Mouse (Mus musculus): ENCODE results near the gene Lipm.

Gene Lipm

GRCm38 (mm10) chr19:34100633-34101032 is at the start of gene Lipm:
TSS of gene Lipm (plus strand) at chr19:34100933.
- DNase-seq = no peak

DNA sequence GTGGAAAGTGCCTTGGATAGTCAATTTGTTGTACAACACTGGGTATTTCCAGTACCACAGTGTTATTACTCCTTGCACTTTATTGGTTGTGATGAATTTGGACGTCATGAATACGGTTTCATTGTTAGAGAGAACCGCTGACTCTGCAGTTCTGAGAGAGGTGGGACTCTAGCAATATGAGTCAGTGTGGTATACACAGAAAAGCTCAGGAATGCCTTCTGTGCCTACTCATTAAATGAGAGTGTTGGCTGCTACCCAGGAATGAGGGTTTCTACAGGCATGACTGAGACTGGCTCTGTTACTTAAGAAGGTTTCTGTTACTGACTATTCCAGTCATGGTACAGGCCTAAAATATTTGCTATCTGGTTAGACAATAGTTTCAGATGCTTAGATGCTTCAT is 49.2 kb upstream of the Lipm start:
- no peak for DNase-seq

DNA sequence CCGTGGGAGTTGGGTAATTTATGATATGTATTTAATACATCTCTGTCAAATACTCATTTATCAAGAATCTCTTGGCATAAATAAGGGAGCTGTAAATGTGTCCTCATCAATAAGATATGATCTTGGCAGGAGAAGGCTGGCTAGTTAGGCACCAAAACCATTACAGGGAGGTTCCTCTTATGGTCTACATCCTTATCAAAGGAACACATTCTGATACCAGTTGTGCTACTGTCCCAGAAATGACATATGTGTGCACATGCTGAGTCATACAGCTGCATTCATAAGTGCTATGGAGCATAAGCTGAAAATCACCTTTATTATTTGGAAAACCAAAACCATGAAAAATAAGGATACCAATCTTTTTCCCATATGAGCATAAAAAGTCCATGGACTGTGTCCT is 37.2 kb upstream of the Lipm start:
- DNase-seq = no peak

GRCm38 (mm10) chr19:34064059-34064458 is 36.7 kb upstream of the Lipm start:
- DNase-seq = no peak

- no peak for DNase-seq
Observed at GRCm38 (mm10) chr19:34066779-34067472, 33.8 kb upstream of the Lipm start, which contains the start of gene Lipn. TSS of gene Lipn (plus strand) at chr19:34067358.

DNA sequence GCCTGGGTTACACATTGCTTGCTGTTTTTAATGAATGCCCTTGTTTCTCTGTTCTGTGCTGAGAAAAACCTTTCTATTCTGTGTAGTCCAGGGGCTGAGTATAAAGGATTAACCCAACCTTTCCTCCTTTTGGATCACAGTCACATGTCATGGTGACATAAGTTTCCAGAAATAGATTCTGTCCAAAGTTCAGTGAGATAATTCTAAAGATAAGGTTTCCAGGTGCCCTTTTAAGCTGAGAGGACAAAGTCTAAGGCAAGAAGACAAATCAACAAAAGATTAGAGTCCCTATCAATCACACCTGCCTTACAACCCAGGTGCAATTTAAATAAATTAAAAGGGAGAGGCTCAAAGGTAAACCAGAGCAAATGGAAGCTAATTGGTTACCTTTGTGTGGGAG is 26.5 kb upstream of the Lipm start:
- DNase-seq = no peak

DNA sequence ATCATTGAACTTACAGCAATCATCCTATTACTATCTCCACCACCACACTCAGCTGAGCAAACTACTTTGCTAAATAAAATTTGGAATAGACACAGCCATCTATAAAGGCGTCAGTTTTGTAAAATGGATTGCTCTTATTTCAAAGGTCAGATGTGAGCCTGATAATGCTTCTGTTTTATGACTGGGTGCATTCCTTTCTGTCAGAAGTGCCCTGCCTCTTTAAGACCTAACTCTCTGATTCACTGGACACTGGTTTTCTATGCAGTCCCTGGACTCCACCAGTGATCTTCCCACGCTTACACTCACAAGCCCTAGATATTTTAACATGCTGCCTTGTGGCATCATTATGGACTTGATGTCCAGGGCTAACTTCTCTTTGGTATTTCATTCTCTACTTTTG is 22.6 kb upstream of the Lipm start:
- no peak for DNase-seq

GRCm38 (mm10) chr19:34089011-34089680 is 11.6 kb upstream of the Lipm start:
- DNase-seq = no peak

DNA sequence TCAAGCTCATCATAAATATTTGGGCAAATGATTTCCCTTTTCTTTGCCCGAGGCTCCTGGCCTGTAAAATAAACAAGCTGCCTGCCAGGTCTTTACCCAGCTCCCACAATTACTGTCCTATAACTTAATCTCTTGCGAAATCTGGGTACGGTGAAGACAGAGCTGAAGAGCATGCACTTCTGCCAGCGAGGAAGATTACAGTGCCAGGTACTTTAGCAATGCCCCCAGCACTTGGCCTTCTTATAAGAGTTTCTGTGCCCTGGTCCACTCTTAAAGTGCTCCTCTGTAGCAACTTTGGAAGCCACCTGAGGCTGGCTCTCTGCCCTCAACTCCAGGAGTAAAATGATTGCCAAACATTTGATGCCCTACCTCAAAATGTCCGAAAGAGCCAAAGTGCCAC is 5.4 kb upstream of the Lipm start:
- no peak for DNase-seq

GRCm38 (mm10) chr19:34096228-34096627 is 4.5 kb upstream of the Lipm start:
- no peak for DNase-seq

DNA sequence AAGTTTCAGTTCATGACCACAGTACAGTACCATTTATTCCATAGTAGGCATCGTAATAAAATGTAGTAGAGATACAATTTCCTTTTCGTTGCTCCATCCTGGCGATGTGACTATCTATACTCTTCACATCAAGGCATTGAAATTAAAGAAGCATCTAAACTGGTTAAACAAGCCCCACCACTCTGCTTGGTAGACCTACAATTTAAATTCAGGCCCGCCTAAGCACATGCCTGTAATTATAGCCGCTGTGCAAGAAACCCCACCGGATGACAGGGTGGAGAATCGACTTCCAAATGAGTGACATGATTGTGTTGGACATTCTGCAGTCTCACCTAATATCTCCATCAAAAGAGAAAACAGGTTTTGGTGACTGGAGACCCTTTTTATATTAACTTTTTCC is 1.2 kb downstream of the Lipm start:
- DNase-seq = no peak

DNA sequence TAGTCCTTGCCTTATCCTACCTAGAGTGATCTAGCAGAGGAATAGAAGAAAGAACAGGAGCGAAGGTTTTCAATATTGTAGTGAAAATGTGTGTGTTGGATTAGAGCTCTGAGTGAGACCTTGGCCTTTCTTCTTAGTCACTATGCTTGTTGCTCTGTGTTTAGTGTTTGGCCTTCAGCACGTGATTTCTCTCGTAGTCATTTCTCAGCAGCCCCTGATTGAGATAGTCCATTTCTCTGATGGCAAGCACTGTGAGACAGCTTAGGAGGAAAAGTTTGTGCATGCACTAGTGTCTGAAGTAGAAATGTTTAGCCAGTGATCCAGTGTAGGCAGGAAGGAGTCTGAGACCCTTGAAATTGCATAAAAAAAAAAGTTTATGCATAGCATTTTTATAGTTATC is 4.1 kb downstream of the Lipm start:
- DNase-seq = no peak

DNA sequence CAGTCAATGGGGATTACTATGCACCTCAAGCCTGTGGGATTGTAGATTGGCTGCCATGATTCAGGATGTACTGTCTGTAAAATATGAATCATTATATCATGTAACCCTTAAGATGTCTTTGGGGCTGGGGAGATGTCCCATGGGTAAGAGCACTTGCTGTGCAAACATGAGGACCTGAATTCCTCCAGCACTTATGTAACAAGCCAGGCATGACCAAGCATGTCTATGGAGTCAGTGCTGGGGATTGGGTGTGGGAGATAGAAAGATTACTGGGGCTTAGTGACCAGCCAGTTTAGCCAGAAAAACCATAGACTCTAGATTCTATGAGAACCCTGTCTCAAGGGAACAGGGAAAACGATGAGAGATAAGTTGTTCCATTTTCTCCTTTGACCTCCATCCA is 18.4 kb downstream of the Lipm start:
- no peak for DNase-seq

DNA sequence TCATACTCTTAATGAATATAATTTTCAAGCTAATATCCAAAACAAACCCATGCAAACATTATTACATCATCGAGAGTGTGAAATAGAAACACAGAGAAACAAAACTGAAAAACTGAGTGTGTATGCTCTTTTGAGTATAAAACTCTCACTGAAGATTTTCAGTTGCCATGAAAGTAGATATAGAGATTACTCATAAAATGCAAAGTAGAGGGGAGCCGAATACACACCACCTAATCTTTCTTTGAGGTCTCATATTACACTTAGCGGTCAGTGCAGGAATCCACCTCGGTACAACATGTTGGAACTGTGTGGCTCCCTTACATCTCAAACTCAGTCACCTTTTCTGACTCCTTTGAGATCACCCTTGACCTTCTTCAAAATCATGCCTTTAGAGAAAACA is 18.9 kb downstream of the Lipm start:
- DNase-seq = no peak

- DNase-seq = no peak
Observed at GRCm38 (mm10) chr19:34120107-34120731, 19.5 kb downstream of the Lipm start.

- DNase-seq = no peak
Observed at GRCm38 (mm10) chr19:34138720-34139430, 38.1 kb downstream of the Lipm start.

DNA sequence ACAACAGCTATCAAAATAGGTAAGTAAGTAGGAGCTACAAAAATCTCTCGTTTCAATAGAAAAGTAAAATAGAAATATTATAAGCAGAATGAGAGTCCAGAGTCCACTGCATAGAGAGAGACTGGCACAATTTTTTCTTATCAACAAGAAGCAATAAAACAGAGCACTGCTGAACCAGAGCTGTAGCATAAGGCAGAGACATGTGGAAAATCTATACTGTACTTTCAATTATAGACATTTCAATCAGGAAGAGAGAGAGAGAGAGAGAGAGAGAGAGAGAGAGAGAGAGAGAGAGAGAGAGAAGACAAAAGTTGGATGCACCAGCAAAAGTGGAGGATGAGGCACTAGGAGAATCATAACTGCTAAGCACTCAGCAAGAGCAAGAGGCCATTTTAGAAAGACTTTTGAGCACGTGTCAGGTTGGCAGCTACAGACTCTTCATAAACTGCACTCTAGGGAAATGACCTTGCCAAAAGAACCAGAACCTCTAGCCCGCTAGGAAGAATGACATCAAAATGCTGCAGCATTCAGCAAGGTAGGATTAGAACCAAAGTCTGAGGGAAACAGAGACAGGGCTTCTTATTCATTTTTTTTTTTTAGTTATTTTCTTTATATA is 38.8 kb downstream of the Lipm start:
- no peak for DNase-seq

DNA sequence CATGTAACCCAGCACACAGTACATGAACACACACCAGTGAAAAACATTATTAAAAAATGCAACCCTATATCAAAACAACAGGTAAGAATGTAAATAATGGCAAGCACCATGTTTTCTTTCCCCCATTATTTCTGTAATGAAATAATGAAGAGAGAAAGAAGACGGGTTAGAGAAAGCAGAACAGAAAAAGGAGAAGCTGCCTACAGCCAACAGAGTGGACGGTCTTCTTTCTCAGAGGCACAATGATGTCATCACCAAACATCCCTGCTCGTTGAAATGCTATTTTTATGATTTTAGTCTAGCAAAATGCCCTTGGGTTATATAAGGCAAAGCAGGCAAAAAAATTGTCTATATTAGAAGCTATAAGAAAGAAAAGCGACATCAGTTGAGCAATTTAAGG is 47.7 kb downstream of the Lipm start:
- no peak for DNase-seq

GRCm38 (mm10) chr19:34151909-34152308 is 51.2 kb downstream of the Lipm start:
- no peak for DNase-seq

GRCm38 (mm10) chr19:34153263-34154144 is 52.8 kb downstream of the Lipm start:
- no peak for DNase-seq

DNA sequence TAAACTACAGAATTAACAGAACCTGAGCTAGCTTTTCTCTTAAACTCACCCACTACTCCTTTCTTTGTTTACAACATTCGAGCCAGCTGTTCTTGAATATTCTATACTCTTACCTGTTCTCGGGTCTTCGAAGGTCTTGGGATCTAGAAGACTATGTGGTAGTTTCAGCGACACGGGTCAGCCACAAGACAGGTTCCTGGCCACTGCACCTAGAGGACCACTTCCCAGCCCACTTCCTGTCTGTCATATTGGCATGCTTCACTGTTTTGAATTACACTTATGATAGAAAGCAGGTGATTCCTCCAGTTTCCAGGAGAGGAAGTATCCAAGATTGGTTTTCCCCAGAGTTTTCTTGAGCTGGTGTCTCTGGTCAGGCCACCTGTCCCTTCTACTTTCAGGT is 62.0 kb downstream of the Lipm start:
- no peak for DNase-seq

DNA sequence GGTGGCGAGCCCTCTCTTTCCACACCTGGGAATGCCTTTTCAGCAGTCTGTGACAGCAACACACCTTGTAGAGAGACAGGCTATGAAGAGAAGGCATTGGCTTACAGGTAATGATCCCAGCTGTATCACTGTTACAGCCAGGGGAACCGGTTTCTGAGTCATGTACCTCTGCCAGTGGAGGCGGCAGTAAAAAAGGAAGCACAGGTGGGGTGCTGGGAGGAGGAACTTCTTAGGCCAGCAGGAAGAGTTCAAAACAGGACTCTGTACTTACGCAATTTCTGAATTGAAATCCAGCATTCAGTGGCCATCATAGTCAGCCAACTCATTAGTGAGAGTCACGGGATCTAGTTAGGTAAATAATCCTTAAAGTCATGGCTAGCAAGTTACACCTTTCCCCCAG is 65.2 kb downstream of the Lipm start, which contains the start of gene Ankrd22:
Gene Ankrd22, minus strand, starts transcription at position 163 of the 400 bp plus-strand sequence.
- DNase-seq = no peak

All from cerebellum, adult 8-10 months (tissue).